Mouse (Mus musculus): ENCODE measurements around the gene Hepacam.

GRCm38 (mm10) chr9:37406372-37406771 is 39.2 kb downstream of the Hepacam start:
- TF ChIP-seq POLR2A (IDR thresholded peaks at IDR 0.05; ENCODE audit: insufficient read length, low read depth) (no peak), MAX (IDR thresholded peaks at IDR 0.05; ENCODE audit: low read depth) (no peak), SRF (IDR thresholded peaks at IDR 0.05; ENCODE audit: control insufficient read depth, insufficient read length, low read depth) (no peak), USF1 (IDR thresholded peaks at IDR 0.05; ENCODE audit: low read depth) (no peak)
